Mouse (Mus musculus): ENCODE measurements around the gene Ddost. TPM values are rescaled to one million over a fixed set of nuclear protein-coding genes. Genes with fewer than 3 reads are reported as not detected.
A peak's percentile ranks its signal among the peaks of the same experiment; 100 is the strongest.

The Ddost gene
- polyA plus RNA-seq, 1 experiment from 2014 or later: 274 TPM

DNA sequence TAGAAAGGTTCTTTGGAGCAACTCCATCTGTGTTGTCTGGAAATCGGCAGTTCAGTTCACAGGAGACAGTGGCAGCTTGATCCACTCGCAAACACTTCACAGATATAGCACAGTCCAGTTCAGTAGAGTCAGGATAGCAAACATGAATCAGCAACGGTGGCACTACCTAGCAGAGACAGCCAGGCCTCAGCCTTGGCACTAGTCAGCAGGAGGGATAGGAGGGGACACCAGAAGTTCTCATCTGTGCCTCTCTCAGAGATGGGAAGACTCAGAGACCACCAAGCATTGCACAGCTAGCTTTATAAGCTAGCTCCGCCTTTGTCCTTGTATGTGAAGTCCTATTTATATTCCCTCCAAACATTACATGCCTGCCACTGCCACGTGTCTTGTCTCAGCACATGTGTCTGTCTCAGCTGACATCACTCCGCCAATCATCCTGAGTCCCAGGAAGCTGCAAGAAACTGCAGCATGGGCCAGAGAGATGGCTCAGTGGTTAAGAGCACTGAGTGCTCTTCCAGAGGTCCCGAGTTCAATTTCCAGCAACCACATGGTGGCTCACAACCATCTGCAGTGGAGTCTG is 23.5 kb downstream of the Ddost start:
- peak overlapping the region; percentile 42 for H3K4me3 ChIP-seq
- peaks cover 42% of the 10 kb centered on the region for H3K4me1 ChIP-seq (replicated peaks)
- peak overlapping the region; percentile 56 for H3K27ac ChIP-seq
- no peaks in the 10 kb centered on the region for H3K9me3 ChIP-seq
- no peaks in the 10 kb centered on the region for H3K36me3 ChIP-seq
- WGBS: 79% methylated on average over 7 of the region's 7 CpGs
- peaks cover 14% of the 10 kb centered on the region for H3K27me3 ChIP-seq (ENCODE audit: insufficient read depth, poor library complexity, severe bottlenecking)
- DNase-seq (ENCODE audit: low spot score): no peak

DNA sequence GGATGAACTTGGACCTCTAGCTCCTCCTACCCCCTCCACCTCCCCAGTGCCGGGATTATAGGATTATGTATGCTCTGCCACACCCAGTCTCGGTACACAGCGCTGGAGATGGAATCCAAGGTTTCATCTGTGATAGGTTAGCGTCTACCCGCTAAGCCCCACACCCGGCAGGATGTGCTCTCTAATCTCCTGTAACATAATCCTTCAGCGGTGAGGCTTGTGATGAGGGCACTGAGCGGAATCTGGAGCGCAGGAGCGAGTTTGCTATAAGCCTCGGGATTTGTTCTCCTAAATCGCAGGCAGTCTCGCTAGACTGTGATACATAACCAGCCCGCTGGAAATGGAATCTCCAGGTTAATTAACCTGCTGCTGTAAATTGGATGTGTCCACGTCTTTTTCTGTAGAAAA is 25.7 kb downstream of the Ddost start:
- Histone ChIP-seq H3K4me3 (no peak overlapping the region), H3K27ac (no peak overlapping the region), H3K4me1 (replicated peaks) (peaks cover 24% of the 10 kb centered on the region), H3K36me3 (no peaks in the 10 kb centered on the region), H3K27me3 (ENCODE audit: insufficient read depth, poor library complexity, severe bottlenecking) (peaks cover 14% of the 10 kb centered on the region), H3K9me3 (no peaks in the 10 kb centered on the region)
- 28% methylated on average over 15 of the region's 15 CpGs for WGBS
- DNase-seq (ENCODE audit: low spot score): no peak

DNA sequence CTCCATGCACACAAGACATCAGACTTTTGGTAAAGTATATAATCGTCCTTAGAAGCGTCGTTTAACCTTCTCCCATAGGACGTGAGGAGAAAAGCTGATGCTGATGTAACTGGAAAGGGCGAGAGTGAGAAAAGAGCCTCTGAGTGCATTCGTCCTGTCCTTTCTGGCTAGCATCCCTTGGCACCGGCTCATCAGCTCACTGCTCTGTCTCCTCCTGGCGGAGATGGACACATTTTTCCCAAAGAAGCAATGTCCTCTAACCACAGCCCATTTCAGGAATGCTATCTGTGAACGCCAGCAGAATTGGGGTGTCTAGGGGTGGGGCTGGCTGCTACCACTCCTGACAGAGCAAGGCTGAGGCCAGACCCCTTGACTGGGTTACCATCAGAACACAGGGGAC is 27.1 kb downstream of the Ddost start:
- Histone ChIP-seq H3K4me3 (no peak overlapping the region), H3K27ac (no peak overlapping the region), H3K4me1 (replicated peaks) (0 out of 2 replicates have a peak, but pooled peaks cover 12% of the 10 kb centered on the region), H3K36me3 (no peaks in the 10 kb centered on the region), H3K27me3 (ENCODE audit: insufficient read depth, poor library complexity, severe bottlenecking) (peaks cover 14% of the 10 kb centered on the region), H3K9me3 (no peaks in the 10 kb centered on the region)
- DNase-seq (ENCODE audit: low spot score): no peak
- 85% methylated on average over 9 of the region's 9 CpGs for WGBS

DNA sequence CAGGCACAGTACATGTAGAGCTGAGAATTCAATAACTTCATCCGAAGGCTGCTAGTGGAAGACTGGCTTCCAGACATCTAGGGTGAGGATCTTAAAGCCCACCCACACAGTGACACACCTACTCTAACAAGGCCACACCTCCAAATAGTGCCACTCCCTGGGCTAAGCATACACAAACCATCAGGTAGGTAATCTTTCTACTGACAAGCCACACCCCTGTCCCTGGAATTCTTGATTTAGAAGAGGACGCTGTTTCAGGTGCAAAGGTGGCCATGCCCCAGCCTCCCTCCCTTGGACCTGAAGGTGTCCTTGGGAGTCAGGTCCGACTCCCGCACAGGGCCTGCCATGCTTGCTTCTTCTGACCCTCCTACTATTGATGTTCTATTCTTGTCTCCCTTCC is 28.6 kb downstream of the Ddost start:
- 83% methylated on average over 4 of the region's 4 CpGs for WGBS
- H3K4me3 ChIP-seq: no peak overlapping the region
- DNase-seq (ENCODE audit: low spot score): no peak
- H3K27ac ChIP-seq: no peak overlapping the region
- no peaks in the 10 kb centered on the region for H3K9me3 ChIP-seq
- peaks cover 14% of the 10 kb centered on the region for H3K27me3 ChIP-seq (ENCODE audit: insufficient read depth, poor library complexity, severe bottlenecking)
- 0 out of 2 replicates have a peak, but pooled peaks cover 9% of the 10 kb centered on the region for H3K4me1 ChIP-seq (replicated peaks)
- no peaks in the 10 kb centered on the region for H3K36me3 ChIP-seq

DNA sequence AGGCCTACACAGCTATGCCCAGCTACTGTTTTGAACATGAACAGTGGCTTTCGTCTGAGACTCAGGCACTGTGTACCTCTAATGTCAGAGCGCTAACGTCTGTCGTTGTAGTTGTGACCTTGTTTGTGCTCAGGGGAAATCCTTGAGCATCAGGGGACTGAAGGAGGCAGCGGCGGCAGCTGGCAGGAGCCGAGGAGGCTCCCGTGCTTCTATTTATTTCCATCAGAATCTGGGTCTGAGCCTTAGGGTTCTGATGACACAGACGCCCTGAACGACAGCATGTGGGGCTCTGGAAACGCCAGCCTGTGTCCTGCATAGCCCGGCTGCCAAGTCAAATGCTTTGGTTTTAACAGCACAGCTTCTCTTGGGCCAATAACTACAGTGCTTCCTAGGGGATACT is 30.5 kb downstream of the Ddost start:
- Histone ChIP-seq H3K27me3 (ENCODE audit: insufficient read depth, poor library complexity, severe bottlenecking) (peaks cover 14% of the 10 kb centered on the region), H3K4me1 (replicated peaks) (0 out of 2 replicates have a peak, but pooled peaks cover 7% of the 10 kb centered on the region), H3K36me3 (no peaks in the 10 kb centered on the region), H3K27ac (no peak overlapping the region), H3K9me3 (no peaks in the 10 kb centered on the region), H3K4me3 (no peak overlapping the region)
- 84% methylated on average over 12 of the region's 12 CpGs for WGBS
- no peak for DNase-seq (ENCODE audit: low spot score)

DNA sequence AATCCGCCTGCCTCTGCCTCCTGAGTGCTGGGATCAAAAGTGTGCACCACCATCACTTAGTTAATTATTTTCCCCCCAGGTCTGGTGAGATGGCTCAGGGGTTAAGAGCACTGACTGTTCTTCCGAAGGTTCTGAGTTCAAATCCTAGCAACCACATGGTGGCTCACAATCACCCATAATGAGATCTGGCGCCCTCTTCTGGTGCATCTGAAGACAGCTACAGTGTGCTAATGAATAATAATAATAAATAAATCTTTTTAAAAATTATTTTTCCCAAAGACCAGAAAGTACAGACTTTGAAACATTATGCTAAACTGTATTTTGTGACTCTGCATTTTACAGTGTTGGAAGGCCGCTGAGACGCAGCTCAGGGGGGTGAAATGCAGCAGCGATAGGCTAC is 31.1 kb downstream of the Ddost start:
- DNase-seq (ENCODE audit: low spot score): no peak
- Histone ChIP-seq H3K27me3 (ENCODE audit: insufficient read depth, poor library complexity, severe bottlenecking) (peaks cover 11% of the 10 kb centered on the region), H3K36me3 (no peaks in the 10 kb centered on the region), H3K4me1 (replicated peaks) (0 out of 2 replicates have a peak, but pooled peaks cover 3% of the 10 kb centered on the region), H3K4me3 (no peak overlapping the region), H3K27ac (no peak overlapping the region), H3K9me3 (no peaks in the 10 kb centered on the region)
- 88% methylated on average over 6 of the region's 6 CpGs for WGBS

DNA sequence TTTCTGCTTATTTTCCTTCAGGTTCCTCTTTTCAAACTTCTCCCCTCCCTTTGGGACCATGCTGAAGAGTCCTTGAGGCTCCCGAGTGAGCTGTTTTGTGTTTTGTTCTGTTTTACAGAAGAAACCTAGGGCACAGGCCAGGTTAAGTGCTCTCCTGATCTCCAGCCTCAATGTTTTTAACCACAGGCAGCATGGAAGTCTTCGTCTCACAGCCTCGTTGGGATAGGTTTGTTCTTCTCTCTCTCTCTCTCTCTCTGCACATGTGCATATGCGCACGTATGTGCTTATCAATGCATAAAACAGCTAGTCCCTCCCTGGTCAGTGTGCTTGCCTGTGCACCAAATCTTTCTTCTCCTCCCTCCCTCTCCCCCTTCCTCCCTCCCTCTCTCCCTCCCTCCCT is 32.3 kb downstream of the Ddost start:
- Histone ChIP-seq H3K4me1 (replicated peaks) (0 out of 2 replicates have a peak, but pooled peaks cover 3% of the 10 kb centered on the region), H3K27me3 (ENCODE audit: insufficient read depth, poor library complexity, severe bottlenecking) (peaks cover 4% of the 10 kb centered on the region), H3K9me3 (no peaks in the 10 kb centered on the region), H3K4me3 (no peak overlapping the region), H3K27ac (no peak overlapping the region), H3K36me3 (no peaks in the 10 kb centered on the region)
- no peak for DNase-seq (ENCODE audit: low spot score)
- 80% methylated on average over 5 of the region's 5 CpGs for WGBS

DNA sequence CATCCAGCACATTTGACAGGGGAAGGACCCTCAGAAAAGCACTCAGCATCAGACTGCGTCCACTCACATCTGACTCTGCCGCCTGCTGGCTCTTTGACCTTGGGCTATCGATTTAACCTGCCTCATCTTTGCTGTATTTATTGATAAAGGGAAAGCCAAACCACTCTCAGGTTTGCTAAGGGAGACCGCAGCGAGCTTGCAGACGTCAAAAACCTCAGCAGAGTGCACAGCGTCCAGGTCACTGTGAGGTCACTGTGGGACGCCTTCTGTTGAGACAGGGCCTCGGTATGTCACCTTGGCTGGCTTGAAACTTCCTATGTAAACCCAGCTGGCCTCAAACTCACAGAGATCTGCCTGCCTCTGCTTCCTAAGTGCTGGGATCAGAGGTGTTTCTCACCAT is 32.8 kb downstream of the Ddost start:
- H3K27me3 ChIP-seq (ENCODE audit: insufficient read depth, poor library complexity, severe bottlenecking): peaks cover 4% of the 10 kb centered on the region; the same call in 1 of the 2 replicates
- H3K36me3 ChIP-seq: no peaks in the 10 kb centered on the region
- no peaks in the 10 kb centered on the region for H3K9me3 ChIP-seq
- H3K27ac ChIP-seq: no peak overlapping the region
- no peak for DNase-seq (ENCODE audit: low spot score)
- H3K4me1 ChIP-seq (replicated peaks): 0 out of 2 replicates have a peak, but pooled peaks cover 3% of the 10 kb centered on the region
- H3K4me3 ChIP-seq: no peak overlapping the region
- WGBS: 83% methylated on average over 9 of the region's 9 CpGs

DNA sequence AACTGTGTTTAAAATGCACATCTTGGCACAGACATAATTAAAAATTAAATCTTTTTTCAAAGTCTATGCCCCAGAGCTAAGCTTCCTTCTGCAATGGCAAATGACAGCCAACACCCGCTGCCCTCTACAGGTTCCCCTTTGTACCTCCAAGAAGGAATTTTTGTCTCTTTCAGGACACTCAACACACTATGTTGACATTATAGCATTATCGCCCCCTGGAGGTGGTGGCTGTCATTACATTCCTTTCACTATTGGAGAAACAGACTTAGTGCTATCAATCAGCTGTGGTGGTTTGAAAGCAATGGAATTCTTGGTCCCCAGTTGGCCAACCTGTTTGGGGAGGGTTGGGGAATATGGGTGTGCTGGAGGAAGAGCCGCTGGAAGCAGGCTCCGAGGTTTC is 35.4 kb downstream of the Ddost start:
- Histone ChIP-seq H3K4me1 (replicated peaks) (peaks cover 8% of the 10 kb centered on the region; the same call in 1 of the 2 replicates), H3K27ac (no peak overlapping the region), H3K27me3 (ENCODE audit: insufficient read depth, poor library complexity, severe bottlenecking) (peaks cover 4% of the 10 kb centered on the region; the same call in 1 of the 2 replicates), H3K9me3 (no peaks in the 10 kb centered on the region), H3K4me3 (no peak overlapping the region), H3K36me3 (no peaks in the 10 kb centered on the region)
- peak; percentile 37 for DNase-seq (ENCODE audit: low spot score)
- 33% methylated on average over 4 of the region's 4 CpGs for WGBS

DNA sequence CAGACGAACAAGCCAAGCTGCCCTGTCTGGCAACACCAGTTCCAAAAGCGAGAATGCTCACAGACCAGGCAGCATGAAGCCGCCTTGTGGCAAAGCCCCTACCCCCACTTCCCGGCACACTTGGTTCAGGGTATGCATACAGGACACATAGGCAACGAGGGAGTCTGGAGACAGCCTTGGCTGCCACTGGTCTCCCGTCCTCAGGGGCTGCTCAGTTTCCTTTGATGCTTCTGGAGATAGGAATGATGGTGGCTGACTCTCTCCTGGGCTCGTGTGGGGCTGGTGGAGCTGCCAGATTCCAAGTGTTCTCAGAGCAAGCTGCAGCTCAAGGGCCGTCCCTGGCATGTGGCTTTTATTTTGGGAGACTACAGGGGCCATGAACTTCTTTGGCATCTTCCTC is 36.9 kb downstream of the Ddost start:
- peaks cover 8% of the 10 kb centered on the region; the same call in 1 of the 2 replicates for H3K4me1 ChIP-seq (replicated peaks)
- no peak overlapping the region for H3K4me3 ChIP-seq
- no peak for DNase-seq (ENCODE audit: low spot score)
- no peak overlapping the region for H3K27ac ChIP-seq
- H3K9me3 ChIP-seq: no peaks in the 10 kb centered on the region
- WGBS: 71% methylated on average over 8 of the region's 8 CpGs
- peaks cover 4% of the 10 kb centered on the region; the same call in 1 of the 2 replicates for H3K27me3 ChIP-seq (ENCODE audit: insufficient read depth, poor library complexity, severe bottlenecking)
- H3K36me3 ChIP-seq: no peaks in the 10 kb centered on the region

DNA sequence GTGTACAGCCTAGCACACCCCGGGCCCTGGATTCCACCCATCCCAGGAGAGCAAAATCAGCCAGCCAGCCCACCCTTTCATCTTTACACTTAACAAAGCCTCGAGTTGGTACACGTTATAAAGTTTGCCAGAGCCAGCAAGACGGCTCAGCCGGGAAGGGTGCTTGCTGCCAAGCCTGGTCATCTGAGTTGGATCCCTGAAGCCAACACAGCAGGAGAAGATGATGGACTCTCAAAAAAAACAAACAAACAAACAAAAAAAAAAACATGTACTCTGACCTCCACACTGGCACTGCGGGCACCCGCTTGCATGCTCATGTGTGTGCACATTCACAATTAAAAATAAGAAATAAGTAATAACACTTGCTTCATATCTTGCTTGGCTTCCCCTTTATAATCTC is 37.5 kb downstream of the Ddost start:
- Histone ChIP-seq H3K9me3 (no peaks in the 10 kb centered on the region), H3K4me1 (replicated peaks) (peaks cover 8% of the 10 kb centered on the region; the same call in 1 of the 2 replicates), H3K27me3 (ENCODE audit: insufficient read depth, poor library complexity, severe bottlenecking) (peaks cover 4% of the 10 kb centered on the region; the same call in 1 of the 2 replicates), H3K27ac (no peak overlapping the region), H3K4me3 (no peak overlapping the region), H3K36me3 (no peaks in the 10 kb centered on the region)
- DNase-seq (ENCODE audit: low spot score): no peak
- 85% methylated on average over 7 of the region's 7 CpGs for WGBS

DNA sequence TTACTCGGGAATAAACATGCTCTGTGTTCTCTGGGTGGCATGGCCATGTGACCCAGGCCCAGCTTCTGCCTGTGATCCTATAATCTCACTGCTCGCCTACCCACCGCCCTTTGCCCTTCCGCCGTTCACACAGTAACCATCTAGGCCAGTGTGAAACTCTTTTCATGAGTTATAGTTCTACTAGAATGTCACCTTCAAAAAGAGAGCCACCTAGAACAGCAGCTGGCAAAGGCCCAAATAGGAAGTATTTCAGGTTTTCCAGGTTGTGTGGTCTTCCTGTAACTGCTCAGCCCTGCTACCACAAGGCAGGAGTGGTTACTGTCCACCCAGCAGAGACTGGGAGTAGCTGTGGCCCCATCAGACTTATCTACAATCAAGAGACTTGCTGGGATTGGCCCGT is 38.2 kb downstream of the Ddost start:
- Histone ChIP-seq H3K36me3 (no peaks in the 10 kb centered on the region), H3K9me3 (no peaks in the 10 kb centered on the region), H3K27me3 (ENCODE audit: insufficient read depth, poor library complexity, severe bottlenecking) (peaks cover 4% of the 10 kb centered on the region; the same call in 1 of the 2 replicates), H3K4me1 (replicated peaks) (peaks cover 6% of the 10 kb centered on the region; the same call in 1 of the 2 replicates), H3K27ac (no peak overlapping the region), H3K4me3 (no peak overlapping the region)
- no peak for DNase-seq (ENCODE audit: low spot score)
- 88% methylated on average over 6 of the region's 6 CpGs for WGBS

DNA sequence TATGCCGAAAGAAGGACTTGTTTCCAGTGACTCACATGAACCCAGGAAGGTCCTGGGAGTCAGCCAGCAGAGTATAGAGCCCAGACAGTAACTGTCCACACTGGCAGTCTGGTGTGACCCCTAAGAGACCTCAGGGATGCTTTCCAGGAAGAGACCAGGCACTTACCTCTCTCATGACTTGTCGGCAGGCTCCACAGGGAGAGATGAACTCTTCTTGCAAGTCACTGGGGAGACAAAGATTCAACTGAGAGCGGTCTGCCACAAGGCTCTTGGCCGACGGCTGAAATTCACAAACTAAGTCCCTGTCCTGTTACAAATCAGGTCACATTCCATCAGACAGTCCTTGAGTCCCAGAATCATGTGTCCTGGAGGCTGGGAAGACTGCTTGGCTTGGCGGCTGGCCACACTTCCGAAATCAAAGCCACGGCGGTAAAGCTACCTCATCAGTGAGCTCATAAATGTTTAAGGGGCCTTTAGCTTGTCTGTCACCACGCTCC is 38.9 kb downstream of the Ddost start:
- 79% methylated on average over 10 of the region's 10 CpGs for WGBS
- DNase-seq (ENCODE audit: low spot score): no peak
- Histone ChIP-seq H3K4me1 (replicated peaks) (peaks cover 6% of the 10 kb centered on the region; the same call in 1 of the 2 replicates), H3K27ac (no peak overlapping the region), H3K9me3 (no peaks in the 10 kb centered on the region), H3K4me3 (no peak overlapping the region), H3K27me3 (ENCODE audit: insufficient read depth, poor library complexity, severe bottlenecking) (peaks cover 4% of the 10 kb centered on the region; the same call in 1 of the 2 replicates), H3K36me3 (no peaks in the 10 kb centered on the region)
